Mouse (Mus musculus): Measurements from ENCODE around the gene Pcnx. TPM values are rescaled to one million over a fixed set of nuclear protein-coding genes. Genes with fewer than 3 reads are reported as not detected.

The Pcnx gene
- polyA plus RNA-seq, 1 experiment from 2014 or later, result 27.7 TPM

- 21% methylated on average over 8 of the region's 8 CpGs for WGBS (ENCODE audit: missing documents)
- Histone ChIP-seq H3K79me2 (ENCODE audit: inconsistent target) (peaks cover 65% of the 10 kb centered on the region), H3K27ac (peak overlapping the region; percentile 40), H3K36me3 (ENCODE audit: inconsistent target) (no peaks in the 10 kb centered on the region), H3K4me3 (ENCODE audit: inconsistent target) (no peak overlapping the region)
These were observed 2.6 kb downstream of the Pcnx start for GRCm38 (mm10) chr12:81862351-81862802.

GRCm38 (mm10) chr12:81863949-81864348 lies 4.1 kb downstream of the Pcnx start:
- H3K27ac ChIP-seq, result no peak overlapping the region
- no peaks in the 10 kb centered on the region for H3K36me3 ChIP-seq (ENCODE audit: inconsistent target)
- 98% methylated on average over 4 of the region's 4 CpGs for WGBS (ENCODE audit: missing documents)
- H3K4me3 ChIP-seq (ENCODE audit: inconsistent target), result no peak overlapping the region
- peaks cover 81% of the 10 kb centered on the region for H3K79me2 ChIP-seq (ENCODE audit: inconsistent target)

- Histone ChIP-seq H3K4me3 (ENCODE audit: inconsistent target) (no peak overlapping the region), H3K36me3 (ENCODE audit: inconsistent target) (no peaks in the 10 kb centered on the region), H3K79me2 (ENCODE audit: inconsistent target) (peaks cover 93% of the 10 kb centered on the region), H3K27ac (no peak overlapping the region)
- WGBS (ENCODE audit: missing documents), result 93% methylated on average over 6 of the region's 6 CpGs
These were observed 5.4 kb downstream of the Pcnx start for GRCm38 (mm10) chr12:81865183-81865582.

GRCm38 (mm10) chr12:81867316-81867715 lies 7.5 kb downstream of the Pcnx start:
- Histone ChIP-seq H3K36me3 (ENCODE audit: inconsistent target) (no peaks in the 10 kb centered on the region), H3K27ac (no peak overlapping the region), H3K4me3 (ENCODE audit: inconsistent target) (no peak overlapping the region), H3K79me2 (ENCODE audit: inconsistent target) (peaks cover 100% of the 10 kb centered on the region)
- WGBS (ENCODE audit: missing documents), result 88% methylated on average over 4 of the region's 4 CpGs

- H3K27ac ChIP-seq, result no peak overlapping the region
- WGBS (ENCODE audit: missing documents), result 81% methylated on average over 3 of the region's 3 CpGs
- H3K36me3 ChIP-seq (ENCODE audit: inconsistent target), result no peaks in the 10 kb centered on the region
- H3K4me3 ChIP-seq (ENCODE audit: inconsistent target), result no peak overlapping the region
- peaks cover 99% of the 10 kb centered on the region for H3K79me2 ChIP-seq (ENCODE audit: inconsistent target)
These were observed 9.6 kb downstream of the Pcnx start for GRCm38 (mm10) chr12:81869205-81869940.

- no peaks in the 10 kb centered on the region for H3K36me3 ChIP-seq (ENCODE audit: inconsistent target)
- no peak overlapping the region for H3K4me3 ChIP-seq (ENCODE audit: inconsistent target)
- no peak overlapping the region for H3K27ac ChIP-seq
- WGBS (ENCODE audit: missing documents), result 88% methylated on average over 4 of the region's 4 CpGs
- H3K79me2 ChIP-seq (ENCODE audit: inconsistent target), result peaks cover 90% of the 10 kb centered on the region
These were observed 13.5 kb downstream of the Pcnx start for GRCm38 (mm10) chr12:81873345-81873744.

GRCm38 (mm10) chr12:81880161-81880560 lies 20.3 kb downstream of the Pcnx start:
- Histone ChIP-seq H3K79me2 (ENCODE audit: inconsistent target) (peaks cover 91% of the 10 kb centered on the region), H3K27ac (no peak overlapping the region), H3K4me3 (ENCODE audit: inconsistent target) (no peak overlapping the region), H3K36me3 (ENCODE audit: inconsistent target) (no peaks in the 10 kb centered on the region)
- WGBS (ENCODE audit: missing documents), result 91% methylated on average over 3 of the region's 3 CpGs

GRCm38 (mm10) chr12:81883255-81884106 lies 23.7 kb downstream of the Pcnx start:
- WGBS (ENCODE audit: missing documents), result 93% methylated on average over 11 of the region's 11 CpGs
- H3K27ac ChIP-seq, result no peak overlapping the region
- no peaks in the 10 kb centered on the region for H3K36me3 ChIP-seq (ENCODE audit: inconsistent target)
- H3K4me3 ChIP-seq (ENCODE audit: inconsistent target), result no peak overlapping the region
- H3K79me2 ChIP-seq (ENCODE audit: inconsistent target), result peaks cover 96% of the 10 kb centered on the region

- WGBS (ENCODE audit: missing documents), result 94% methylated on average over 3 of the region's 3 CpGs
- Histone ChIP-seq H3K4me3 (ENCODE audit: inconsistent target) (no peak overlapping the region), H3K79me2 (ENCODE audit: inconsistent target) (peaks cover 90% of the 10 kb centered on the region), H3K27ac (no peak overlapping the region), H3K36me3 (ENCODE audit: inconsistent target) (no peaks in the 10 kb centered on the region)
These were observed 24.2 kb downstream of the Pcnx start for GRCm38 (mm10) chr12:81884107-81884398.

- H3K27ac ChIP-seq, result no peak overlapping the region
These were observed 25.2 kb downstream of the Pcnx start for GRCm38 (mm10) chr12:81884983-81885382.

GRCm38 (mm10) chr12:81885982-81886381 lies 26.2 kb downstream of the Pcnx start:
- Histone ChIP-seq H3K79me2 (ENCODE audit: inconsistent target) (peaks cover 84% of the 10 kb centered on the region), H3K36me3 (ENCODE audit: inconsistent target) (no peaks in the 10 kb centered on the region), H3K4me3 (ENCODE audit: inconsistent target) (no peak overlapping the region), H3K27ac (no peak overlapping the region)
- 94% methylated on average over 4 of the region's 4 CpGs for WGBS (ENCODE audit: missing documents)

More at GRCm38 (mm10) chr12:81884983-81885382, 25.2 kb downstream of the Pcnx start:
- Histone ChIP-seq H3K4me3 (ENCODE audit: inconsistent target) (no peak overlapping the region), H3K36me3 (ENCODE audit: inconsistent target) (no peaks in the 10 kb centered on the region), H3K79me2 (ENCODE audit: inconsistent target) (peaks cover 87% of the 10 kb centered on the region)
- WGBS (ENCODE audit: missing documents), result 66% methylated on average over 5 of the region's 5 CpGs

GRCm38 (mm10) chr12:81888954-81889353 lies 29.1 kb downstream of the Pcnx start:
- WGBS (ENCODE audit: missing documents), result 58% methylated on average over 5 of the region's 5 CpGs
- Histone ChIP-seq H3K36me3 (ENCODE audit: inconsistent target) (no peaks in the 10 kb centered on the region), H3K4me3 (ENCODE audit: inconsistent target) (no peak overlapping the region), H3K79me2 (ENCODE audit: inconsistent target) (peaks cover 81% of the 10 kb centered on the region), H3K27ac (no peak overlapping the region)

GRCm38 (mm10) chr12:81891946-81892345 lies 32.1 kb downstream of the Pcnx start:
- H3K4me3 ChIP-seq (ENCODE audit: inconsistent target), result no peak overlapping the region
- H3K36me3 ChIP-seq (ENCODE audit: inconsistent target), result peaks cover 6% of the 10 kb centered on the region; the same call in 1 of the 2 replicates
- H3K27ac ChIP-seq, result no peak overlapping the region
- H3K79me2 ChIP-seq (ENCODE audit: inconsistent target), result peaks cover 51% of the 10 kb centered on the region
- WGBS (ENCODE audit: missing documents), result 100% methylated on average over 1 of the region's 1 CpGs

- H3K36me3 ChIP-seq (ENCODE audit: inconsistent target), result peaks cover 6% of the 10 kb centered on the region; the same call in 1 of the 2 replicates
- WGBS (ENCODE audit: missing documents), result 98% methylated on average over 5 of the region's 5 CpGs
These were observed 34.5 kb downstream of the Pcnx start for GRCm38 (mm10) chr12:81894311-81894710.

GRCm38 (mm10) chr12:81895986-81896385 lies 36.2 kb downstream of the Pcnx start:
- Histone ChIP-seq H3K4me3 (ENCODE audit: inconsistent target) (no peak overlapping the region), H3K36me3 (ENCODE audit: inconsistent target) (peaks cover 6% of the 10 kb centered on the region; the same call in 1 of the 2 replicates), H3K79me2 (ENCODE audit: inconsistent target) (peaks cover 26% of the 10 kb centered on the region), H3K27ac (no peak overlapping the region)
- WGBS (ENCODE audit: missing documents), result 89% methylated on average over 6 of the region's 6 CpGs

More at GRCm38 (mm10) chr12:81894311-81894710, 34.5 kb downstream of the Pcnx start:
- Histone ChIP-seq H3K79me2 (ENCODE audit: inconsistent target) (peaks cover 40% of the 10 kb centered on the region), H3K4me3 (ENCODE audit: inconsistent target) (no peak overlapping the region), H3K27ac (no peak overlapping the region)
